Mouse (Mus musculus) brain, embryonic 14.5 days (tissue): ENCODE data around the gene Ribc2. TPM values are rescaled to one million over a fixed set of nuclear protein-coding genes. Genes with fewer than 3 reads are reported as not detected.

Experiments used
- DNase-seq: peaks from one replicate; pipeline ENCODE4 v3.0.0-alpha.2; 2011; ENCODE audit warnings: low read depth
- CTCF ChIP-seq: fragments of 200-500 bp; IDR thresholded peaks from 2 replicates; pipeline ENCODE4 v1.5.1; 2012; ENCODE audit warnings: inconsistent platforms, mild to moderate bottlenecking, moderate library complexity, borderline replicate concordance; ENCODE audit not compliant: insufficient read depth, insufficient read length; ENCODE audit errors: extremely low read depth
- POLR2A ChIP-seq: fragments of 200-500 bp; IDR thresholded peaks from 2 replicates; pipeline ENCODE4 v1.6.1; 2012; ENCODE audit warnings: mild to moderate bottlenecking, inconsistent platforms, borderline replicate concordance; ENCODE audit not compliant: poor library complexity, insufficient read depth, insufficient read length, severe bottlenecking; ENCODE audit errors: extremely low read depth
- polyA plus RNA-seq: library from polyadenylated mRNA; depleted of rRNA; stranded (reverse); fragments of >200 nt; gene quantifications from 2 replicates; pipeline ENCODE4 v1.2.3, GENCODE M21; 2012; rRNA removed

Ribc2 gene
- polyA plus RNA-seq, 1 experiment = 0.59 TPM

GRCm38 (mm10) chr15:85182063-85182462 is 50.2 kb downstream of the Ribc2 start:
- no peak for TF ChIP-seq POLR2A
- no peak for TF ChIP-seq CTCF
- DNase-seq = no peak

GRCm38 (mm10) chr15:85186916-85187315 is 55.0 kb downstream of the Ribc2 start:
- TF ChIP-seq CTCF (no peak), POLR2A (no peak)
- no peak for DNase-seq

GRCm38 (mm10) chr15:85188167-85188778 is 56.4 kb downstream of the Ribc2 start:
- DNase-seq = peak; percentile 34
- no peak for TF ChIP-seq POLR2A
- no peak for TF ChIP-seq CTCF

Other genes with a start within 250 kb of the Ribc2 start
- gene Gm29666, start 212.0 kb upstream of the Ribc2 start, polyA plus RNA-seq = 1.0 and 1.4 TPM in 2 replicates
- 16.6 and 24.5 TPM in 2 replicates for gene Nup50, start 208.7 kb upstream of the Ribc2 start, polyA plus RNA-seq
- gene 5031439G07Rik, start 143.5 kb upstream of the Ribc2 start, polyA plus RNA-seq = 39.4 and 69.9 TPM in 2 replicates
- gene Upk3a, start 114.9 kb upstream of the Ribc2 start, polyA plus RNA-seq = 0.28 and 0.53 TPM in 2 replicates
- 14.3 and 15.9 TPM in 2 replicates for gene Fam118a, start 103.1 kb upstream of the Ribc2 start, polyA plus RNA-seq
- 0.04 and 0.14 TPM in 2 replicates for gene Smc1b, start 114 bp upstream of the Ribc2 start, polyA plus RNA-seq
- 52.7 and 59.3 TPM in 2 replicates for gene Fbln1, start 73.9 kb downstream of the Ribc2 start, polyA plus RNA-seq
- 310 and 373 TPM in 2 replicates for gene Atxn10, start 204.2 kb downstream of the Ribc2 start, polyA plus RNA-seq